Mouse (Mus musculus) heart, postnatal 36 days (tissue): ENCODE measurements around the gene Mex3b. TPM values are rescaled to one million over a fixed set of nuclear protein-coding genes. Genes with fewer than 3 reads are reported as not detected.

Experiments used
- DNase-seq, 2 experiments: peaks; one replicate each; pipeline ENCODE4 v3.0.0; 2021 to 2022
- intact Hi-C: fragments of 180-260 bp; cut with DNase I; formaldehyde crosslinking; loops from one replicate; pipeline ENCODE4 v1.15.1; 2025
- total RNA-seq, 2 experiments: library from RNA; stranded (reverse); gene quantifications; 2 replicates each; pipeline ENCODE4 v1.2.3; 2021

Gene Mex3b
- total RNA-seq, 2 experiments from 2014 or later, result 1.9 to 2.2 TPM

GRCm38 (mm10) chr7:82910536-82911384 is 43.6 kb downstream of the Mex3b start:
- intact Hi-C loops, result no loop called here
- no peak for DNase-seq

GRCm38 (mm10) chr7:82911501-82911900 is 44.4 kb downstream of the Mex3b start:
- intact Hi-C loops, result no loop called here
- no peak for DNase-seq

- no peak for DNase-seq
- intact Hi-C loops, result no loop called here
These were observed 47.2 kb downstream of the Mex3b start for GRCm38 (mm10) chr7:82914297-82914696.

Other genes with a start within 250 kb of the Mex3b start
- gene Saxo2, start 218.8 kb upstream of the Mex3b start, total RNA-seq, result 1 to 10 TPM; 1.2 to 2.7 TPM
- gene Efl1, start 218.7 kb upstream of the Mex3b start, total RNA-seq, result 10 to 100 TPM in 1 of 2 experiments, 1 to 10 TPM in 1; 9.8 to 10.5 TPM